Mouse (Mus musculus) cerebellum, adult 2 months (tissue): ENCODE data around the gene Arv1.

ENCODE experiments used
- CTCF ChIP-seq: fragments of 200-500 bp; IDR thresholded peaks from 2 replicates; pipeline ENCODE4 v1.5.1; 2011; ENCODE audit warnings: low read depth, mild to moderate bottlenecking, control low read depth, low read length, moderate library complexity, borderline replicate concordance; ENCODE audit not compliant: insufficient read depth
- POLR2A ChIP-seq: fragments of 200-500 bp; IDR thresholded peaks from 2 replicates; pipeline ENCODE4 v1.6.1; 2011; ENCODE audit warnings: low read length, control low read depth, borderline replicate concordance; ENCODE audit not compliant: insufficient read depth

- TF ChIP-seq CTCF (no peak), POLR2A (no peak)
Observed at GRCm38 (mm10) chr8:124756153-124756552, 34.2 kb downstream of the Arv1 start.
